Mouse (Mus musculus): ENCODE data around the gene Kctd11. TPM values are rescaled to one million over a fixed set of nuclear protein-coding genes. Genes with fewer than 3 reads are reported as not detected.
A peak's percentile ranks its signal among the peaks of the same experiment; 100 is the strongest.

Gene Kctd11
- polyA plus RNA-seq, 1 experiment from 2014 or later: 3.5 TPM

- Histone ChIP-seq H3K27ac (ENCODE audit: low read depth) (peak within 1 kb of the TSS; percentile 83), H3K4me2 (ENCODE audit: low read length) (peak within 1 kb of the TSS; percentile 77), H3K36me3 (ENCODE audit: control insufficient read depth, insufficient read depth, low read length) (peaks cover 8% of the 10 kb centered on the region; the same call in 1 of the 2 replicates), H3K27me3 (replicated peaks; ENCODE audit: control insufficient read depth, insufficient read depth, low read length) (no peaks in the 10 kb centered on the region), H3K4me1 (replicated peaks; ENCODE audit: control insufficient read depth, insufficient read depth, low read length) (peaks cover 32% of the 10 kb centered on the region), H3K4me3 (ENCODE audit: low read depth, low read length) (peak within 1 kb of the TSS; percentile 79), H3K9me3 (ENCODE audit: control insufficient read depth, low read length) (no peaks in the 10 kb centered on the region), H3K9ac (ENCODE audit: low read length) (peak within 1 kb of the TSS; percentile 64)
- ATAC-seq (replicated peaks; ENCODE audit: low FRiP score, low TSS enrichment, low read depth) (peak; percentile 89), DNase-seq (ENCODE audit: low spot score) (peak; percentile 100)
- WGBS: under 1% methylated on average over 34 of the region's 34 CpGs
Observed at GRCm38 (mm10) chr11:69837952-69838713, 43.1 kb downstream of the Kctd11 start, which contains the start of gene Tmem256. Gene Tmem256, plus strand, starts transcription at chr11:69838514.

- Histone ChIP-seq H3K9ac (ENCODE audit: low read length) (peak within 1 kb of the TSS; percentile 64), H3K4me3 (ENCODE audit: low read depth, low read length) (peak within 1 kb of the TSS; percentile 79), H3K27me3 (replicated peaks; ENCODE audit: control insufficient read depth, insufficient read depth, low read length) (no peaks in the 10 kb centered on the region), H3K27ac (ENCODE audit: low read depth) (peak within 1 kb of the TSS; percentile 83), H3K36me3 (ENCODE audit: control insufficient read depth, insufficient read depth, low read length) (peaks cover 14% of the 10 kb centered on the region), H3K4me2 (ENCODE audit: low read length) (peak within 1 kb of the TSS; percentile 77), H3K4me1 (replicated peaks; ENCODE audit: control insufficient read depth, insufficient read depth, low read length) (peaks cover 32% of the 10 kb centered on the region), H3K9me3 (ENCODE audit: control insufficient read depth, low read length) (no peaks in the 10 kb centered on the region)
- ATAC-seq (replicated peaks; ENCODE audit: low FRiP score, low TSS enrichment, low read depth) (peak; percentile 74), DNase-seq (ENCODE audit: low spot score) (no peak)
- 0% methylated on average over 30 of the region's 32 CpGs for WGBS
Observed at GRCm38 (mm10) chr11:69837604-69837951, 43.6 kb downstream of the Kctd11 start, which contains the start of gene Nlgn2. Gene Nlgn2, minus strand, starts transcription at chr11:69837784.

GRCm38 (mm10) chr11:69836703-69837576, 44.3 kb downstream of the Kctd11 start:
- H3K4me2 ChIP-seq (ENCODE audit: low read length): peak overlapping the region; percentile 77
- H3K27me3 ChIP-seq (replicated peaks; ENCODE audit: control insufficient read depth, insufficient read depth, low read length): no peaks in the 10 kb centered on the region
- H3K4me3 ChIP-seq (ENCODE audit: low read depth, low read length): peak overlapping the region; percentile 79
- peaks cover 20% of the 10 kb centered on the region for H3K36me3 ChIP-seq (ENCODE audit: control insufficient read depth, insufficient read depth, low read length)
- ATAC-seq (replicated peaks; ENCODE audit: low FRiP score, low TSS enrichment, low read depth) (peak; percentile 0; the same call in 1 of the 2 replicates), DNase-seq (ENCODE audit: low spot score) (peak; percentile 83)
- peaks cover 32% of the 10 kb centered on the region for H3K4me1 ChIP-seq (replicated peaks; ENCODE audit: control insufficient read depth, insufficient read depth, low read length)
- peak overlapping the region; percentile 62 for H3K9ac ChIP-seq (ENCODE audit: low read length)
- no peaks in the 10 kb centered on the region for H3K9me3 ChIP-seq (ENCODE audit: control insufficient read depth, low read length)
- WGBS: 2% methylated on average over 51 of the region's 52 CpGs
- H3K27ac ChIP-seq (ENCODE audit: low read depth): peak overlapping the region; percentile 78

- Histone ChIP-seq H3K9ac (ENCODE audit: low read length) (no peak overlapping the region), H3K4me2 (ENCODE audit: low read length) (peak overlapping the region; percentile 77), H3K4me3 (ENCODE audit: low read depth, low read length) (peak overlapping the region; percentile 79), H3K27ac (ENCODE audit: low read depth) (no peak overlapping the region), H3K27me3 (replicated peaks; ENCODE audit: control insufficient read depth, insufficient read depth, low read length) (no peaks in the 10 kb centered on the region), H3K4me1 (replicated peaks; ENCODE audit: control insufficient read depth, insufficient read depth, low read length) (peaks cover 32% of the 10 kb centered on the region), H3K36me3 (ENCODE audit: control insufficient read depth, insufficient read depth, low read length) (peaks cover 20% of the 10 kb centered on the region), H3K9me3 (ENCODE audit: control insufficient read depth, low read length) (no peaks in the 10 kb centered on the region)
- 19% methylated on average over 4 of the region's 4 CpGs for whole genome bisulfite sequencing
- ATAC-seq (replicated peaks; ENCODE audit: low FRiP score, low TSS enrichment, low read depth) (no peak), DNase-seq (ENCODE audit: low spot score) (no peak)
Observed at GRCm38 (mm10) chr11:69835966-69836335, 45.3 kb downstream of the Kctd11 start.

- Histone ChIP-seq H3K9me3 (ENCODE audit: control insufficient read depth, low read length) (no peaks in the 10 kb centered on the region), H3K27ac (ENCODE audit: low read depth) (no peak overlapping the region), H3K4me2 (ENCODE audit: low read length) (peak overlapping the region; percentile 77), H3K4me1 (replicated peaks; ENCODE audit: control insufficient read depth, insufficient read depth, low read length) (peaks cover 32% of the 10 kb centered on the region), H3K4me3 (ENCODE audit: low read depth, low read length) (peak overlapping the region; percentile 79), H3K27me3 (replicated peaks; ENCODE audit: control insufficient read depth, insufficient read depth, low read length) (no peaks in the 10 kb centered on the region), H3K36me3 (ENCODE audit: control insufficient read depth, insufficient read depth, low read length) (peaks cover 20% of the 10 kb centered on the region), H3K9ac (ENCODE audit: low read length) (no peak overlapping the region)
- 19% methylated on average over 9 of the region's 9 CpGs for WGBS
- ATAC-seq (replicated peaks; ENCODE audit: low FRiP score, low TSS enrichment, low read depth) (no peak), DNase-seq (ENCODE audit: low spot score) (no peak)
Observed at GRCm38 (mm10) chr11:69835326-69835965, 45.8 kb downstream of the Kctd11 start.

- H3K4me3 ChIP-seq (ENCODE audit: low read depth, low read length): peak overlapping the region; percentile 79
- H3K27ac ChIP-seq (ENCODE audit: low read depth): peak overlapping the region; percentile 11; the same call in 1 of the 2 replicates
- H3K9ac ChIP-seq (ENCODE audit: low read length): peak overlapping the region; percentile 60
- H3K36me3 ChIP-seq (ENCODE audit: control insufficient read depth, insufficient read depth, low read length): peaks cover 20% of the 10 kb centered on the region
- WGBS: 16% methylated on average over 31 of the region's 48 CpGs
- DNase-seq (ENCODE audit: low spot score) (peak; percentile 70), ATAC-seq (replicated peaks; ENCODE audit: low FRiP score, low TSS enrichment, low read depth) (no peak)
- H3K9me3 ChIP-seq (ENCODE audit: control insufficient read depth, low read length): no peaks in the 10 kb centered on the region
- no peaks in the 10 kb centered on the region for H3K27me3 ChIP-seq (replicated peaks; ENCODE audit: control insufficient read depth, insufficient read depth, low read length)
- H3K4me1 ChIP-seq (replicated peaks; ENCODE audit: control insufficient read depth, insufficient read depth, low read length): peaks cover 28% of the 10 kb centered on the region
- peak overlapping the region; percentile 77 for H3K4me2 ChIP-seq (ENCODE audit: low read length)
Observed at GRCm38 (mm10) chr11:69834001-69834549, 47.1 kb downstream of the Kctd11 start.

- H3K9me3 ChIP-seq (ENCODE audit: control insufficient read depth, low read length): no peaks in the 10 kb centered on the region
- H3K4me2 ChIP-seq (ENCODE audit: low read length): peak overlapping the region; percentile 77
- DNase-seq (ENCODE audit: low spot score): no peak
- no peaks in the 10 kb centered on the region for H3K27me3 ChIP-seq (replicated peaks; ENCODE audit: control insufficient read depth, insufficient read depth, low read length)
- H3K4me1 ChIP-seq (replicated peaks; ENCODE audit: control insufficient read depth, insufficient read depth, low read length): peaks cover 25% of the 10 kb centered on the region
- 0 out of 2 replicates have a peak overlapping the region, but pooled peaks have one; percentile 11 for H3K27ac ChIP-seq (ENCODE audit: low read depth)
- H3K9ac ChIP-seq (ENCODE audit: low read length): peak overlapping the region; percentile 60; the same call in 1 of the 2 replicates
- peak overlapping the region; percentile 79 for H3K4me3 ChIP-seq (ENCODE audit: low read depth, low read length)
- WGBS: 55% methylated on average over 8 of the region's 8 CpGs
- no peak for ATAC-seq (replicated peaks; ENCODE audit: low FRiP score, low TSS enrichment, low read depth)
- H3K36me3 ChIP-seq (ENCODE audit: control insufficient read depth, insufficient read depth, low read length): peaks cover 22% of the 10 kb centered on the region
Observed at GRCm38 (mm10) chr11:69833554-69833953, 47.7 kb downstream of the Kctd11 start.

GRCm38 (mm10) chr11:69828832-69829231, 52.4 kb downstream of the Kctd11 start:
- Histone ChIP-seq H3K4me1 (replicated peaks; ENCODE audit: control insufficient read depth, insufficient read depth, low read length) (0 out of 2 replicates have a peak, but pooled peaks cover 4% of the 10 kb centered on the region), H3K4me2 (ENCODE audit: low read length) (no peak overlapping the region), H3K36me3 (ENCODE audit: control insufficient read depth, insufficient read depth, low read length) (peaks cover 67% of the 10 kb centered on the region), H3K9me3 (ENCODE audit: control insufficient read depth, low read length) (no peaks in the 10 kb centered on the region), H3K4me3 (ENCODE audit: low read depth, low read length) (no peak overlapping the region), H3K27me3 (replicated peaks; ENCODE audit: control insufficient read depth, insufficient read depth, low read length) (no peaks in the 10 kb centered on the region), H3K27ac (ENCODE audit: low read depth) (no peak overlapping the region), H3K9ac (ENCODE audit: low read length) (no peak overlapping the region)
- DNase-seq (ENCODE audit: low spot score): no peak
- 65% methylated on average over 5 of the region's 5 CpGs for WGBS
- ATAC-seq (replicated peaks; ENCODE audit: low FRiP score, low TSS enrichment, low read depth): no peak; the same call in 1 of the 2 replicates

All from intestine, embryonic 14.5 days (tissue).